Mouse (Mus musculus) heart, adult 9 months (tissue): ENCODE data around the gene 5730596B20Rik.

Experiments used
- DNase-seq, 2 experiments: peaks; one replicate each; pipeline ENCODE4 v3.0.0; 2022; ENCODE audit warnings: low spot score in 2 of 2

The 5730596B20Rik gene

GRCm38 (mm10) chr6:52177061-52177735 lies at the start of gene 5730596B20Rik:
Gene 5730596B20Rik (plus strand): TSS chr6:52177498.
- DNase-seq = no peak

GRCm38 (mm10) chr6:52137841-52138535 lies 39.3 kb upstream of the 5730596B20Rik start:
- no peak for DNase-seq

GRCm38 (mm10) chr6:52138576-52138975 lies 38.7 kb upstream of the 5730596B20Rik start:
- no peak for DNase-seq

GRCm38 (mm10) chr6:52139115-52139514 lies 38.2 kb upstream of the 5730596B20Rik start:
- DNase-seq = no peak

- no peak for DNase-seq
These were observed 26.8 kb upstream of the 5730596B20Rik start for GRCm38 (mm10) chr6:52150401-52150966.

- DNase-seq = no peak
These were observed 25.7 kb upstream of the 5730596B20Rik start for GRCm38 (mm10) chr6:52151571-52151970.

GRCm38 (mm10) chr6:52152226-52153193 lies 24.8 kb upstream of the 5730596B20Rik start:
- DNase-seq = no peak

GRCm38 (mm10) chr6:52153270-52153669 lies 24.0 kb upstream of the 5730596B20Rik start:
- no peak for DNase-seq

GRCm38 (mm10) chr6:52154044-52154443 lies 23.3 kb upstream of the 5730596B20Rik start:
- DNase-seq = no peak

- DNase-seq = no peak
These were observed 21.8 kb upstream of the 5730596B20Rik start for GRCm38 (mm10) chr6:52155471-52155870.

- no peak for DNase-seq
These were observed 20.6 kb upstream of the 5730596B20Rik start for GRCm38 (mm10) chr6:52156551-52157200.

- no peak for DNase-seq
These were observed 19.6 kb upstream of the 5730596B20Rik start for GRCm38 (mm10) chr6:52157466-52158275.

- DNase-seq = peak; percentile 63 to 77
These were observed 18.8 kb upstream of the 5730596B20Rik start, which contains the start of gene Hoxa1 for GRCm38 (mm10) chr6:52158276-52159051. Gene Hoxa1 (minus strand): TSS chr6:52158317.

GRCm38 (mm10) chr6:52159164-52159761 lies 18.0 kb upstream of the 5730596B20Rik start:
- DNase-seq = no peak

- DNase-seq = peak in 1 of 2 experiments; percentile 32
These were observed 17.3 kb upstream of the 5730596B20Rik start for GRCm38 (mm10) chr6:52159979-52160378.

GRCm38 (mm10) chr6:52160511-52161335 lies 16.6 kb upstream of the 5730596B20Rik start:
- no peak for DNase-seq

- DNase-seq = no peak
These were observed 15.8 kb upstream of the 5730596B20Rik start for GRCm38 (mm10) chr6:52161336-52162092.

- DNase-seq = no peak
These were observed 15.3 kb upstream of the 5730596B20Rik start for GRCm38 (mm10) chr6:52162093-52162380.
